Mouse (Mus musculus) urinary bladder, postnatal 4 days (tissue): ENCODE measurements around the gene Tapbp.
A peak's percentile ranks its signal among the peaks of the same experiment; 100 is the strongest.
"Not testable (repeated sequence)": the region's sequence is repeated elsewhere in the genome, so short reads cannot be mapped to it uniquely, and the experiment has no call there.

Experiments used
- DNase-seq, 2 experiments: peaks; one replicate each; pipeline ENCODE4 v3.0.0; 2021 to 2022; ENCODE audit warnings: low spot score in 2 of 2

Tapbp gene

GRCm38 (mm10) chr17:33948090-33948904, 32.6 kb downstream of the Tapbp start:
- DNase-seq, result no peak

- DNase-seq, result no peak
Observed at GRCm38 (mm10) chr17:33948905-33949537, 33.3 kb downstream of the Tapbp start.

GRCm38 (mm10) chr17:33950131-33950625, 34.5 kb downstream of the Tapbp start:
- DNase-seq, result peak in 1 of 2 experiments; percentile 59

GRCm38 (mm10) chr17:33951021-33951946, 35.6 kb downstream of the Tapbp start, which contains the start of gene B3galt4:
Gene B3galt4 (minus strand): TSS chr17:33951488.
- DNase-seq, result peak; percentile 82 to 83

- DNase-seq, result not testable (repeated sequence)
Observed at GRCm38 (mm10) chr17:33952015-33952414, 36.3 kb downstream of the Tapbp start.

GRCm38 (mm10) chr17:33952879-33953278, 37.2 kb downstream of the Tapbp start:
- no peak for DNase-seq

GRCm38 (mm10) chr17:33953310-33953709, 37.6 kb downstream of the Tapbp start:
- no peak for DNase-seq

- DNase-seq, result no peak
Observed at GRCm38 (mm10) chr17:33953961-33954565, 38.4 kb downstream of the Tapbp start.

- no peak for DNase-seq
Observed at GRCm38 (mm10) chr17:33954646-33955554, 39.2 kb downstream of the Tapbp start.

- peak; percentile 93 for DNase-seq
Observed at GRCm38 (mm10) chr17:33955555-33956214, 40.0 kb downstream of the Tapbp start, which contains the start of the genes Vps52 and Rps18. Gene Vps52 (plus strand): TSS chr17:33955812. Gene Rps18 (minus strand): TSS chr17:33956001.

- DNase-seq, result no peak
Observed at GRCm38 (mm10) chr17:33956336-33956735, 40.6 kb downstream of the Tapbp start.

GRCm38 (mm10) chr17:33957493-33957892, 41.8 kb downstream of the Tapbp start:
- no peak for DNase-seq

GRCm38 (mm10) chr17:33958451-33958850, 42.8 kb downstream of the Tapbp start:
- peak in 1 of 2 experiments; percentile 59 for DNase-seq

GRCm38 (mm10) chr17:33959135-33959534, 43.4 kb downstream of the Tapbp start:
- peak in 1 of 2 experiments; percentile 67 for DNase-seq

- DNase-seq, result peak in 1 of 2 experiments; percentile 59
Observed at GRCm38 (mm10) chr17:33959948-33960347, 44.2 kb downstream of the Tapbp start.

GRCm38 (mm10) chr17:33962876-33963275, 47.2 kb downstream of the Tapbp start:
- DNase-seq, result no peak

GRCm38 (mm10) chr17:33965082-33965845, 49.6 kb downstream of the Tapbp start:
- DNase-seq, result peak in 1 of 2 experiments; percentile 60

GRCm38 (mm10) chr17:33965846-33966550, 50.3 kb downstream of the Tapbp start:
- DNase-seq, result peak in 1 of 2 experiments; percentile 63
